Mouse (Mus musculus) erythroblast, embryonic 14.5 days (primary cell): ENCODE data around the gene Tedc2.

Source experiments
- GATA1 ChIP-seq: IDR thresholded peaks from 2 replicates; pipeline ENCODE4 v1.6.1; 2012; ENCODE audit warnings: low read length, inconsistent platforms, mixed read lengths
- TAL1 ChIP-seq: IDR thresholded peaks from 3 replicates; pipeline ENCODE4 v1.6.1; 2012; ENCODE audit warnings: low read length, inconsistent platforms, mixed read lengths

GRCm38 (mm10) chr17:24170125-24170524 is 50.5 kb downstream of the Tedc2 start:
- no peak for TF ChIP-seq TAL1
- no peak for TF ChIP-seq GATA1
